Mouse (Mus musculus): Measurements from ENCODE around the gene Rab3il1. TPM values are rescaled to one million over a fixed set of nuclear protein-coding genes. Genes with fewer than 3 reads are reported as not detected.

Gene Rab3il1
- total and polyA plus RNA-seq, 2 experiments from 2014 or later: 17.9 to 27.4 TPM

- Histone ChIP-seq H3K4me2 (ENCODE audit: low read depth, low read length) (no peak overlapping the region), H3K9me3 (replicated peaks; ENCODE audit: control insufficient read depth, low read length) (no peaks in the 10 kb centered on the region), H3K4me1 (ENCODE audit: control insufficient read depth, insufficient read depth) (0 out of 2 replicates have a peak, but pooled peaks cover 2% of the 10 kb centered on the region), H3K4me3 (ENCODE audit: low read depth, low read length) (no peak overlapping the region), H3K36me3 (replicated peaks; ENCODE audit: control insufficient read depth, insufficient read depth, low read length) (no peaks in the 10 kb centered on the region), H3K27me3 (ENCODE audit: control insufficient read depth, insufficient read depth, low read length) (no peaks in the 10 kb centered on the region), H3K9ac (replicated peaks; ENCODE audit: low read depth, low read length) (no peak overlapping the region), H3K27ac (ENCODE audit: low read depth) (no peak overlapping the region)
- TF ChIP-seq CTCF (IDR thresholded peaks at IDR 0.05; ENCODE audit: low read depth) (no peak), EP300 (IDR thresholded peaks at IDR 0.05; ENCODE audit: low read depth) (no peak)
- no peak for ATAC-seq (ENCODE audit: insufficient read depth, low read depth)
- 72% methylated on average over 12 of the region's 12 CpGs for WGBS
- DNase-seq (ENCODE audit: low spot score): no peak
Observed at GRCm38 (mm10) chr19:9997204-9998062, 4.0 kb upstream of the Rab3il1 start.

- Histone ChIP-seq H3K9me3 (replicated peaks; ENCODE audit: control insufficient read depth, low read length) (no peaks in the 10 kb centered on the region), H3K27me3 (ENCODE audit: control insufficient read depth, insufficient read depth, low read length) (no peaks in the 10 kb centered on the region), H3K36me3 (replicated peaks; ENCODE audit: control insufficient read depth, insufficient read depth, low read length) (no peaks in the 10 kb centered on the region), H3K4me1 (ENCODE audit: control insufficient read depth, insufficient read depth) (0 out of 2 replicates have a peak, but pooled peaks cover 2% of the 10 kb centered on the region), H3K4me3 (ENCODE audit: low read depth, low read length) (no peak overlapping the region), H3K9ac (replicated peaks; ENCODE audit: low read depth, low read length) (no peak overlapping the region), H3K27ac (ENCODE audit: low read depth) (no peak overlapping the region), H3K4me2 (ENCODE audit: low read depth, low read length) (no peak overlapping the region)
- WGBS: 73% methylated on average over 2 of the region's 2 CpGs
- no peak for TF ChIP-seq CTCF (IDR thresholded peaks at IDR 0.05; ENCODE audit: low read depth)
- no peak for TF ChIP-seq EP300 (IDR thresholded peaks at IDR 0.05; ENCODE audit: low read depth)
- no peak for DNase-seq (ENCODE audit: low spot score)
- ATAC-seq (ENCODE audit: insufficient read depth, low read depth): no peak
Observed at GRCm38 (mm10) chr19:9998063-9998416, 3.4 kb upstream of the Rab3il1 start.

GRCm38 (mm10) chr19:9998736-9999486, 2.6 kb upstream of the Rab3il1 start:
- H3K4me2 ChIP-seq (ENCODE audit: low read depth, low read length): no peak overlapping the region
- WGBS: 53% methylated on average over 13 of the region's 13 CpGs

GRCm38 (mm10) chr19:10000330-10000729, 1.1 kb upstream of the Rab3il1 start:
- ATAC-seq (ENCODE audit: insufficient read depth, low read depth) (no peak; the same call in 1 of the 2 replicates), DNase-seq (ENCODE audit: low spot score) (peak; percentile 57)
- no peaks in the 10 kb centered on the region for H3K27me3 ChIP-seq (ENCODE audit: control insufficient read depth, insufficient read depth, low read length)
- no peak overlapping the region for H3K4me3 ChIP-seq (ENCODE audit: low read depth, low read length)
- no peaks in the 10 kb centered on the region for H3K4me1 ChIP-seq (ENCODE audit: control insufficient read depth, insufficient read depth)
- no peaks in the 10 kb centered on the region for H3K36me3 ChIP-seq (replicated peaks; ENCODE audit: control insufficient read depth, insufficient read depth, low read length)
- H3K4me2 ChIP-seq (ENCODE audit: low read depth, low read length): no peak overlapping the region
- WGBS: 23% methylated on average over 3 of the region's 3 CpGs
- no peak for TF ChIP-seq EP300 (IDR thresholded peaks at IDR 0.05; ENCODE audit: low read depth)
- TF ChIP-seq CTCF (IDR thresholded peaks at IDR 0.05; ENCODE audit: low read depth): peak; percentile 94
- no peaks in the 10 kb centered on the region for H3K9me3 ChIP-seq (replicated peaks; ENCODE audit: control insufficient read depth, low read length)
- H3K9ac ChIP-seq (replicated peaks; ENCODE audit: low read depth, low read length): no peak overlapping the region
- H3K27ac ChIP-seq (ENCODE audit: low read depth): no peak overlapping the region

More at GRCm38 (mm10) chr19:9998736-9999486, 2.6 kb upstream of the Rab3il1 start:
- Histone ChIP-seq H3K27me3 (ENCODE audit: control insufficient read depth, insufficient read depth, low read length) (no peaks in the 10 kb centered on the region), H3K4me1 (ENCODE audit: control insufficient read depth, insufficient read depth) (no peaks in the 10 kb centered on the region), H3K36me3 (replicated peaks; ENCODE audit: control insufficient read depth, insufficient read depth, low read length) (no peaks in the 10 kb centered on the region), H3K27ac (ENCODE audit: low read depth) (no peak overlapping the region), H3K9me3 (replicated peaks; ENCODE audit: control insufficient read depth, low read length) (no peaks in the 10 kb centered on the region), H3K9ac (replicated peaks; ENCODE audit: low read depth, low read length) (no peak overlapping the region), H3K4me3 (ENCODE audit: low read depth, low read length) (no peak overlapping the region)
- TF ChIP-seq EP300 (IDR thresholded peaks at IDR 0.05; ENCODE audit: low read depth) (no peak), CTCF (IDR thresholded peaks at IDR 0.05; ENCODE audit: low read depth) (no peak)
- ATAC-seq (ENCODE audit: insufficient read depth, low read depth): no peak
- DNase-seq (ENCODE audit: low spot score): no peak

GRCm38 (mm10) chr19:10003696-10004095, 2.2 kb downstream of the Rab3il1 start:
- Histone ChIP-seq H3K4me3 (ENCODE audit: low read depth, low read length) (no peak overlapping the region), H3K4me2 (ENCODE audit: low read depth, low read length) (no peak overlapping the region), H3K9ac (replicated peaks; ENCODE audit: low read depth, low read length) (no peak overlapping the region), H3K4me1 (ENCODE audit: control insufficient read depth, insufficient read depth) (no peaks in the 10 kb centered on the region), H3K36me3 (replicated peaks; ENCODE audit: control insufficient read depth, insufficient read depth, low read length) (no peaks in the 10 kb centered on the region), H3K27me3 (ENCODE audit: control insufficient read depth, insufficient read depth, low read length) (no peaks in the 10 kb centered on the region), H3K9me3 (replicated peaks; ENCODE audit: control insufficient read depth, low read length) (no peaks in the 10 kb centered on the region), H3K27ac (ENCODE audit: low read depth) (no peak overlapping the region)
- TF ChIP-seq EP300 (IDR thresholded peaks at IDR 0.05; ENCODE audit: low read depth) (no peak), CTCF (IDR thresholded peaks at IDR 0.05; ENCODE audit: low read depth) (no peak)
- ATAC-seq (ENCODE audit: insufficient read depth, low read depth) (no peak), DNase-seq (ENCODE audit: low spot score) (no peak)
- 97% methylated on average over 1 of the region's 1 CpGs for WGBS

All from heart, postnatal 0 days (tissue).